Mouse (Mus musculus): ENCODE measurements at regions not wholly inside any gene's neighbourhood (a gene's known extent, or its start where the extent isn't known, plus 50 kb on each side); places are given as distances from the start of the nearest gene placed in this dataset.
"Not testable (repeated sequence)": the region's sequence is repeated elsewhere in the genome, so short reads cannot be mapped to it uniquely, and the experiment has no call there.

DNA sequence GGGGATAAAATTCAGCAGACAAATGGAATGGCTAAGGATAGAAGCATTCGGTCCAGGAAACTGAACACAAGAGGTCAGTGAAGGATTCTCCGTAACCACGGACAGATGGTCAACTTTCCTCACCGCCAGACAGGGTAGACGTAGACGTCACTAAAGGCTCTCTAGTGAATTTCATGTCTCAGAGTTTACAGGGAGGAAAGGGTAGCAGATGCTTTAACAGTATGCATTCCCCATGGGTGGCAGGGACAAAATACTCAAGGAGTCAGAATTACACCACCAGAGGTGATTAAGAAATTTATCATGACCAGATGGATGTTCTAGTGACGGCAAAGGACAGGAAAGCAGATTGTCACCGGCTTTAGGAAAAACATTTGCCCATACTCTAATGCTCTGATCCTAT lies 331.2 kb downstream of the Sh2d4b start:
- no peak for ATAC-seq (ENCODE audit: low read depth)
- Histone ChIP-seq H3K4me1 (replicated peaks) (no peaks in the 10 kb centered on the region), H3K36me3 (no peaks in the 10 kb centered on the region), H3K4me3 (no peak overlapping the region), H3K4me2 (no peak overlapping the region), H3K9me3 (no peaks in the 10 kb centered on the region), H3K9ac (no peak overlapping the region), H3K27me3 (no peaks in the 10 kb centered on the region), H3K27ac (replicated peaks) (no peak overlapping the region)
- WGBS, result 86% methylated on average over 8 of the region's 8 CpGs

DNA sequence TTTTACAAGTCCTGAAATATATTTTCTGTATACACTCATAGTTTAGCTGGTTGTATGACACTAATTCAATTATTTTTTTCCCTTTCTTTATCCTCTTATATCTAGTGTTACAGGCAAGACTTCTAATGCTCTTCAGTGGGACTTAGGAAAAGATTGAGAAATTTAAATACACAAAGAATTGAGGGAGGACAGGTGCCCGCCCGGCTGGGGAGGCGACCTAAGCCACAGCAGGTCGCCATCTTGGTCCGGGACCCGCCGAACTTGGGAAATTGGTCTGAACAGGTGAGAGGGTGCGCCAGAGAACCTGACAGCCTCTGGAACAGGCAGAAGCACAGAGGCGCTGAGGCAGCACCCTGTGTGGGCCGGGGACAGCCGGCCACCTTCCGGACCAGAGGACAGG lies 346.6 kb downstream of the Sh2d4b start:
- H3K4me1 ChIP-seq (replicated peaks); H3K27me3 ChIP-seq; H3K36me3 ChIP-seq; H3K4me3 ChIP-seq; H3K9me3 ChIP-seq; ATAC-seq (ENCODE audit: low read depth); H3K27ac ChIP-seq (replicated peaks); H3K9ac ChIP-seq; H3K4me2 ChIP-seq: not testable (repeated sequence)
- WGBS, result 92% methylated on average over 8 of the region's 12 CpGs

DNA sequence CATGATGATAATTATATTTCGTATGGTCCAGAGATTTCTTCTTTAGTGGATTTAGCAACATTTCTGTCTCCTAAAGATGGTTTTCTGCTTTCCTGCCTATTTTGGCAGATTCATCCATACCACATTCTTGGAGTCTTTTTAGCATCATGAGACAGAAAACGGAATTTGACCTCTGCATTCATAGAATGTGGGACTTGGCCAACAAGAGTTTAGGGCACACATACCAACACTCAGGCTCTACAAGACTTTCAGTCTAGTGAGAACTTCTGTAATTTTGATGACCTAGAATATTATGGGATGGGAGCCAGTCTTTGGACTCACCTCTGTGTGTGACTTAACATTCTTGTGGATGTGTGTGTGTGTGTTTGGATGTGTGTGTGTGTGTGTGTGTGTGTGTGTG lies 360.0 kb downstream of the Sh2d4b start:
- H3K27me3 ChIP-seq, result no peaks in the 10 kb centered on the region
- H3K36me3 ChIP-seq, result no peaks in the 10 kb centered on the region
- 90% methylated on average over 2 of the region's 2 CpGs for WGBS
- no peak overlapping the region for H3K9ac ChIP-seq
- H3K4me2 ChIP-seq, result no peak overlapping the region
- H3K27ac ChIP-seq (replicated peaks), result no peak overlapping the region
- H3K9me3 ChIP-seq, result no peaks in the 10 kb centered on the region
- H3K4me3 ChIP-seq, result no peak overlapping the region
- no peak for ATAC-seq (ENCODE audit: low read depth)
- no peaks in the 10 kb centered on the region for H3K4me1 ChIP-seq (replicated peaks)

- no peak overlapping the region for H3K4me3 ChIP-seq
- H3K36me3 ChIP-seq, result no peaks in the 10 kb centered on the region
- no peak overlapping the region for H3K4me2 ChIP-seq
- no peaks in the 10 kb centered on the region for H3K9me3 ChIP-seq
- no peak overlapping the region for H3K9ac ChIP-seq
- no peak overlapping the region for H3K27ac ChIP-seq (replicated peaks)
- ATAC-seq (ENCODE audit: low read depth), result peak; percentile 89
- H3K4me1 ChIP-seq (replicated peaks), result no peaks in the 10 kb centered on the region
- H3K27me3 ChIP-seq, result no peaks in the 10 kb centered on the region
These were observed 378.4 kb downstream of the Sh2d4b start for GRCm38 (mm10) chr14:40514679-40515078.
